Mouse (Mus musculus) hindlimb bud, embryonic 11.5 days (tissue): Measurements from ENCODE around the gene Krit1.
"Not testable (repeated sequence)": the region's sequence is repeated elsewhere in the genome, so short reads cannot be mapped to it uniquely, and the experiment has no call there.

ENCODE experiments used
- DNase-seq: peaks from one replicate; pipeline ENCODE4 v3.0.0-alpha.2; 2012; ENCODE audit warnings: low read depth, low spot score; ENCODE audit errors: extremely low spot score

Krit1 gene

DNA sequence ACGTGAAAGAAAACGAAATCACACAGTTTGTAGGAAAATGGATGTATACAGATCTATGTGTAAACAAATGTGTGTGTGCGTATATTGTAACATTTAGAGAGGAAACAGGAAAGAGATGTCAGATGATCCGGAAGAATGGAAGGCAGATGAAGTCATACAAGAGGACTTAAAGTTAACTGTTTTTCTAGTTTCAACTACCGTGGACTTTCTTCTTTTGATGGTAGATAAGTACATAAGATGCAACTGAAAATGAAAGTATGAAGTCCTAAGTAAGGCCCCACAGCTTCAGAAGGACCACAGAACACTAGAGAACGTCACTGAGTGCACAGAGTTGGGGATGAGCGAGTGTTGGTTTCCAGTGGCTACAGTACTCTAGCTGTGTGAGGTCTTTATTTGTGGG lies 83.9 kb downstream of the Krit1 start:
- not testable (repeated sequence) for DNase-seq

DNA sequence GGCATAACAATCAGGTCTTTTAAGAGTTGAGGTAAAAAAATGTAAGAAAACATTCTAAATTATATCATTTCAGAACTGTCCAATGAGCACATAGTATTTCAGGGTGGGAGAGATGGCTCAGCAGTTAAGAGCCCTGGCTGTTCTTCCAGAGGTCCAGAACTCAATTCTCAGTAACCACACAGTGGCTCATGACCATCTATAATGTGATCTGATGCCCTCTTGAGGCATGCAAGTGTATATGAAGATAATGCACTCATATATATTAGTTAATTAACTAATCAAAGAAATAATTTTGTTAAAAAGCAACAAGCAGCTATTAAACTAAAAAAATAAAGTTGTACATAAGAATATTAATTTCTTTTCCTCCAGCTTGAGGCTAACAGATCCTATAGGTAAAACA lies 86.2 kb downstream of the Krit1 start:
- no peak for DNase-seq

GRCm38 (mm10) chr5:3893459-3894293 lies 90.7 kb downstream of the Krit1 start, which contains the start of gene Mterf1a:
Gene Mterf1a (minus strand): TSS chr5:3893933.
- DNase-seq: not testable (repeated sequence)

DNA sequence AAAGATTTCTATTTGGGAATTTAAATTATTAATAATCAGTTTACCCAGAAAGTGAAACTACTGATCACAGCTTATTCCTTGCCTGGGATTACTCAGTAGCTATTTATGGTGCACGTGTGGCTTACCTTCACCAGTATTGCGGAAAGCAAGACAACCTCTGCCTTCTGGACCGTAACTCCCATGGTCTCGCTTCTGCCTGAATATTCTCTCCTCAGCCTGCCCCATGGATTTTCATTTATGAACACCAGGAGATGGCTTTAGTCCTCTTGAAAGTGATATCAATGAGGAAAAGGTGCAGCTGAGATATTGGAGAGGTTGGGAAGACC lies 91.3 kb downstream of the Krit1 start:
- not testable (repeated sequence) for DNase-seq
